Mouse (Mus musculus): ENCODE data around the gene Kat2a.

DNA sequence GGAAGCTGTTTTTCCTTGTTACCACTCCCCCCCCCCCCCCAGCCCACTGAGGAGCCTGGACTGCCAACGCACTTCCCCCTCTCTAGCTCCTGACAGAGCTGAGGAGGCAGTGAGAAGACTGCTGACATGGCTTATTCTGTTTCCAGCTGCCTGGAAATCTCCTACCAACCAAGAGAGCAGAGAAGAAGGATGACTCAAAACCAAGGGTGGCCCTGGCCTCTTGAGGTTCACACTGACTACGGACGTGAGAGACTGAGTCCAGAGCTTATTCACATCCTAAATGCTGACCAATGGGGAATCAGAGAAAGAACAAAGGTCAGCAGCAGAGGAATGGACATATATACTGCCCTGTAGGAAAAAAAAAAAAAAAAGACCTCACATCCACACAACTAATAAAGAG lies 7.0 kb upstream of the Kat2a start:
- no peak for TF ChIP-seq CTCF (IDR thresholded peaks at IDR 0.05; ENCODE audit: low read depth)
- no peak for TF ChIP-seq EP300 (optimal IDR thresholded peaks at IDR 0.05)

All from stomach, postnatal 0 days (tissue).